Mouse (Mus musculus) adrenal gland, postnatal 4 days (tissue): ENCODE results near the gene Hist1h2ad. TPM values are rescaled to one million over a fixed set of nuclear protein-coding genes. Genes with fewer than 3 reads are reported as not detected.

ENCODE experiments used
- DNase-seq, 2 experiments: peaks; one replicate each; pipeline ENCODE4 v3.0.0; 2021 to 2022; ENCODE audit warnings: low spot score in 2 of 2, mixed read lengths in 2 of 2
- long read RNA-seq, 2 experiments: library from polyadenylated mRNA; stranded (forward); transcript quantifications; one replicate each; pipeline ENCODE4 v2.0.0; 2021
- total RNA-seq, 2 experiments: library from RNA; stranded (reverse); gene quantifications; 2 replicates each; pipeline ENCODE4 v1.2.3; 2021

Gene Hist1h2ad
- total RNA-seq: 10 to 100 TPM; 63.5 to 64.6 TPM
- long read RNA-seq, experiment 1: 0 reads
- long read RNA-seq, experiment 2: 0 reads

DNA sequence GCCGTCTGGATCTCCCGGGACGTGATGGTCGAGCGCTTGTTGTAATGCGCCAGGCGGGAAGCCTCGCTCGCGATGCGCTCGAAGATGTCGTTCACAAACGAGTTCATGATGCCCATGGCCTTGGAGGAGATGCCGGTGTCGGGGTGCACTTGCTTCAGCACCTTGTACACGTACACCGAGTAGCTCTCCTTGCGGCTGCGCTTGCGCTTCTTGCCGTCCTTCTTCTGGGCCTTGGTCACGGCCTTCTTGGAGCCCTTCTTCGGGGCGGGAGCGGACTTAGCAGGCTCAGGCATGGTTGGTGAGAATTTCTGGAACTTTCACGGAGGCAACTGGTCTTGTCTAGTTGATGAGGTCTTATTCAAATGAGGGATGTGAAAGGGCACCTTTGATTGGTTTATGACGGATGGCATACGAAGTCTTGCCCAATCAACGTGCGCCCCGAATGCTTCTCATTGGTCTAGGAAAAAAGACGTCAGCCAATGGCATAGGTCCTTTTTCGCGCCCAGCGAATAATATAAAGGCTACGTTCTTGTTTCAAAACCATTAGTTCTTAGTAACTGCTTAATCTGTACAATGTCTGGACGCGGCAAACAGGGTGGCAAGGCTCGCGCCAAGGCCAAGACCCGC is at the start of gene Hist1h2ad, which contains the start of gene Hist1h2bf:
TSS of gene Hist1h2ad (plus strand) at position 484 of the 627 bp plus-strand sequence.
TSS of gene Hist1h2bf (minus strand) at position 299 of the 627 bp plus-strand sequence.
- DNase-seq: peak; percentile 49 to 79

DNA sequence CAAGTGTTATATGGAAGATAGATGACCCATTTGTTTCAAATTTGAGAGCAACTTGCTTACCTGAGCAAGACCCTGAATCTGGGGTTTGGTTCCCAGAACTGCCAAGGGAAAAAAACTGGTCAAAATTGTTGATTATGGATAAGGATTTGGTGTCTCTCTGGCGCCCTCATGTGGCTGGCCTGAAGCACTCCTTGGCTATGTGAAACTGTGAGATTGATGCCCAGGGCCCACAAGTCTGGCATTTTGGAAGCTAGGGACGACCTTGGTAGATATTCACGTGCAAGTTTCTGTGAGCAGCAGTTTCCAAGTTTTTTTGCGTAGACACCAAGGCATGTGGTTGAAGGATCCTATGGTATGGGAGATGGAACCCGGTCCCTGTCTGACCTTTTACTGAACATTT is 49.5 kb upstream of the Hist1h2ad start:
- DNase-seq: peak in 1 of 2 experiments; percentile 62

DNA sequence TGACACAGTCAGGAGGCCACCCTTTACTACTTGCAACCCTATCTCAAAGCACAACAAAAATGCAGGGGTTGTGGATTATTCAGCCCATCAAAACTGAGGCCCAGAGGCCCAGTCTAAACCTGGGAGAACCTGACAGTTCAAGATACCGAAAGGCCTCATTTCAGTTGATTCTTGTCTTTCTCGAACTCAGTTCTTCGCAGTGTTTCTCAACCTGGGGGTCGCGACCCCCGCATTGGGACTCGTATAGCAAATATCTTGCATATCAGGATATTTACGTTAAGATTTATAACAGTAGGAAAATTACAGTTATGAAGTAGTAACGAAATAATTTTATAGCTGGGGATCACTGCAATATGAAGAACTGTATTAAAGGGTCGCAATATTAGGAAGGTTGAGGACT is 48.3 kb upstream of the Hist1h2ad start:
- no peak for DNase-seq

- DNase-seq: peak; percentile 74 to 85
These were observed 47.9 kb upstream of the Hist1h2ad start for GRCm38 (mm10) chr13:23526312-23526711.

DNA sequence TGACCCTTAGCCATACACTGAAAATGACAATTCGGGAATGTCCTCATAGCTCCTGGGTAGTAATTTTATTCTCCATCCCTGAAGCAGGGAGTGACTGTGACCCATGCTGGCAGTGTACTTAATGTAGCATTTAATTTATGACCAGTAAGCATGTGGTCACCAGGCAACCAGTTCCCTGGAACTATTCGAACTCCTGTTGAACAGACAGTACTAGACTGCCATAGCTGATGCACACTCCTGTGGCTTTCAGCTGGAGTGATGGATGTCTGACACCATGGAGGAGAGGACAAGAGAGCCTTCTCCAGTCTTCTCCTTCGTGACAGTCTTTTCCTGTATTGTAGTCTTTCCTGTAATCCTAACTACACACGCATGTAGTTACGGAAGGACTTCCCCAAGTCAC is 45.2 kb upstream of the Hist1h2ad start:
- DNase-seq: no peak

GRCm38 (mm10) chr13:23529480-23530165 is 44.6 kb upstream of the Hist1h2ad start:
- no peak for DNase-seq

DNA sequence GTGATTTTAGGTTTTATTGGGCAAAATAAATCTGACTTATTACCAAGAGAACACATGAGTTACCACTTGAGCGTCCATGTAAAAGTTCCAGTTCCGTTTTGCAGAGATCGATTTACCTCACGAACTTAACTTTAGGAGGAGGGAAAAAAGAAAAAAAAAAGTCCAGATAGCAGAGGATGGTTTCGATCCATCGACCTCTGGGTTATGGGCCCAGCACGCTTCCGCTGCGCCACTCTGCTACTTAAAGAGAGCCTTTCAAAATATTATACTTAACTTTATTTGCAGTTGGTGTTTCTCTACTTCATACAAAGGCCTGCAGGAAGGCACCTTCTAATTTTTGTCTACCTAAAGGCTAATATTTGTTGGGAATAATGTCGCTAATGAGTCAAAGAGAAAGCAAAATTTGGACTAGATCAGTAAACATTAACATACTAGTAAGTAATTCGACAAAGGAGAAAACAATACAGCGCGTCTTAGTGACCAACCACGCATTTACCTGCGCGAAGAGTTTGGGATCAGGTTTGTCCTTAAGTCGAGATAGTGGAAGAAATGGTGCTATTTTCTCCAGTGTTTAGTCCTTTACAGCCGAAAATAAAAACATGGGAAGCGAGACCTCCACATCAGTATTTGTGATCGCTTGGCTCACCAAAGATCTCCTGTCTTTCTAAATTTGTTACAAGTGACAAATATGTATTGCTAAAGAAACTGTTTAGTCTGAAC is 43.8 kb upstream of the Hist1h2ad start:
- DNase-seq: peak in 1 of 2 experiments; percentile 30

GRCm38 (mm10) chr13:23530901-23531875 is 43.0 kb upstream of the Hist1h2ad start, which contains the start of gene Hist1h4h:
Gene Hist1h4h (plus strand): TSS chr13:23531050.
- DNase-seq: peak; percentile 80 to 96

- no peak for DNase-seq
These were observed 41.7 kb upstream of the Hist1h2ad start for GRCm38 (mm10) chr13:23532262-23533075.

DNA sequence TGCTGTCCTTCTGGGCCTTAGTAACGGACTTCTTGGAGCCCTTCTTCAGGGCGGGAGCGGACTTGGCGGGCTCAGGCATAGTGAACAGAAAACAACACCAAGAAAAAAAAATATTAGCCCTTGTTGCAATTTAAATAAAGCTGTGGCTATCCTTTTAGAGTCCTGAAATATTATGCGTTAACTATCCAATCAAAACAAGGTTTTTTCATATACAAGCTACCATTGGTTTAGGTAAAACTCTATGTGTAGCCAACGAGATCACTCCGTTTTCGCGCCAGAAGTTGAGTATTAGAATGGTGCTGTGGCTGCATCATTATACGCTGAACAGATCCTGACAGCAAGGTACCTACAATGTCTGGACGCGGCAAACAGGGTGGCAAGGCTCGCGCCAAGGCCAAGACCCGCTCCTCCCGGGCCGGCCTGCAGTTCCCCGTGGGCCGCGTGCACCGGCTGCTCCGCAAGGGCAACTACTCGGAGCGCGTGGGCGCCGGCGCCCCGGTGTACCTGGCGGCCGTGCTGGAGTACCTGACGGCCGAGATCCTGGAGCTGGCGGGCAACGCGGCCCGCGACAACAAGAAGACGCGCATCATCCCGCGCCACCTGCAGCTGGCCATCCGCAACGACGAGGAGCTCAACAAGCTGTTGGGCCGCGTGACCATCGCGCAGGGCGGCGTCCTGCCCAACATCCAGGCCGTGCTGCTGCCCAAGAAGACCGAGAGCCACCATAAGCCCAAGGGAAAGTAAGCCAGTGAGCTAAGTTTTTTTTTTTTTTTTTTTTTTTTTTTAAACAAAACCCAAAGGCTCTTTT is 40.4 kb upstream of the Hist1h2ad start, which contains the start of gene Hist1h2af:
TSS of gene Hist1h2af (plus strand) at position 347 of the 808 bp plus-strand sequence.
- DNase-seq: peak in 1 of 2 experiments; percentile 45

- DNase-seq: no peak
These were observed 39.6 kb upstream of the Hist1h2ad start for GRCm38 (mm10) chr13:23534368-23535131.

GRCm38 (mm10) chr13:23535137-23536075 is 38.8 kb upstream of the Hist1h2ad start, which contains the start of gene Hist1h3g:
Gene Hist1h3g (plus strand): TSS chr13:23535422.
- DNase-seq: peak; percentile 69 to 76

- DNase-seq: no peak
These were observed 37.9 kb upstream of the Hist1h2ad start for GRCm38 (mm10) chr13:23536076-23536822.

DNA sequence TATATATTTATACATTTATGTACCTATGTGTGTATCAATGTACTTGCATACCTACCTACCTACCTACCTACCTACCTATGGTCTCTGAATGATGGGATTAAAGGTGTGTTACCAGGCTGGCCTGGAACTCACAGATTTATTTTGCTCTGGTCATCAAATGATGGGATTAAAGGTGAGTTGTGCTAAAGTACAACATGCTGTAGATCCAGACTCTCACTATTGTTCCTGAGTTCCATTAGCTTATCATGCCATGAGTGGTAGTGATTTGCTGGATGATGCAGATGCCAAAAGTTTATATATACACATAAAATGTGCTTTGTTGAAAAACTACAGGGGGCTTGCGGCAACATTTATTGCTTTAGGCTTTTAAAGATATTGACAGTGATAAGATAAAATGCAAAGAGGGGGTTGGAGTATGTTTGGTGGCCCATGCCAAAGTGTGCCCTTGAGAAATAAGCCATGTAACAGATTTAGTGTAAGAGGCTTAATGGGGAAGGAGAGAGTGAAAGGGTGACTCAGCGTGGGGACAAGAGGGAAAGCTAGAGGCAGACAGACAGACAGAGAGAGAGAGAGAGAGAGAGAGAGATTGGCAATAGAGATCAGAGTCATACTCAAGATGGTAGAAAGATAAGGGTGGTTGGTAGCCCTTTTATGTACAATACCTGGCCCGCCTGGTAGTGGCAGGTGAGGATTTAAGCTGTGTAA is 37.0 kb upstream of the Hist1h2ad start:
- DNase-seq: no peak

- no peak for DNase-seq
These were observed 35.9 kb upstream of the Hist1h2ad start for GRCm38 (mm10) chr13:23538249-23538648.
